In genomic region chr6:65599865-65600739, GRCm38 (mm10) we compare ENCODE assay signal across 13 mouse cellular contexts.
A peak's percentile ranks its signal among the peaks of the same experiment; 100 is the strongest.
DNase-seq lines count a peak whose midpoint lies in the region; ATAC-seq lines count a peak whose summit lies in the region.
"Had no signal": no experiment of that assay in that cellular context is flagged by ENCODE, and none has a peak within 500 bp of the region (broad histone marks: within the 10 kb centered on the region; RNA-seq: fewer than 3 reads in every experiment).

No protein-coding gene starts in this region.

- no peaks in the 10 kb centered on the region for H3K9me3 ChIP-seq in lung, embryonic 15.5 days

- H3K9ac ChIP-seq in lung, embryonic 15.5 days: no peak overlapping the region

- H3K4me1 ChIP-seq in lung, embryonic 15.5 days: peaks cover 10% of the 10 kb centered on the region; the same call in 1 of the 2 replicates

- WGBS in lung, embryonic 15.5 days: 51% methylated on average over 7 of the region's 7 CpGs

- H3K36me3 ChIP-seq in lung, embryonic 15.5 days: no peaks in the 10 kb centered on the region

- ATAC-seq in lung, embryonic 15.5 days (ENCODE audit: borderline replicate concordance, extremely low read depth, low FRiP score, low TSS enrichment): no peak
- peak; percentile 62 for ATAC-seq in megakaryocyte progenitor cell, adult 5-6 weeks (replicated peaks; ENCODE audit: poor library complexity)
- ATAC-seq: forebrain, embryonic 16.5 days had no signal

- H3K27me3 ChIP-seq in lung, embryonic 15.5 days: no peaks in the 10 kb centered on the region

- no peak overlapping the region for H3K4me2 ChIP-seq in lung, embryonic 15.5 days

- DNase-seq in lung, postnatal 25 days (ENCODE audit: low spot score): no peak
- DNase-seq in CD4-positive helper T cell, adult 2 months (ENCODE audit: low read depth, low spot score): peak; percentile 64
- DNase-seq in ES-CJ7 (ENCODE audit: low read depth, low spot score): peak; percentile 14
- no peak for DNase-seq in frontal cortex, postnatal 25 days (ENCODE audit: low spot score in 2 of 2)
- DNase-seq in cerebellum, adult 11 months: no peak
- DNase-seq in urinary bladder, postnatal 36 days (ENCODE audit: low spot score in 2 of 2): no peak
- DNase-seq: adrenal gland, postnatal 25 days; heart, adult 18-20 months; kidney, postnatal 4 days; lung, postnatal 10 days had no signal

- H3K27ac ChIP-seq in lung, embryonic 15.5 days: peak overlapping the region; percentile 51

- no peak overlapping the region for H3K4me3 ChIP-seq in lung, embryonic 15.5 days

Comparison
In these comparisons a context has a peak if more than half of its experiments do, and no peak if none do; other contexts are left out.
1. DNase-seq: peak in CD4-positive helper T cell, adult 2 months (single experiment) and ES-CJ7 (single experiment); none in lung, postnatal 25 days (single experiment), frontal cortex, postnatal 25 days (0 of 2), cerebellum, adult 11 months (single experiment) and urinary bladder, postnatal 36 days (0 of 2).